Mouse (Mus musculus) monocyte, adult 59 days (primary cell): Measurements from ENCODE around the gene Olfr297. TPM values are rescaled to one million over a fixed set of nuclear protein-coding genes. Genes with fewer than 3 reads are reported as not detected.

Experiments
- total RNA-seq, 2 experiments: library from RNA; stranded (reverse); gene quantifications; one replicate each; pipeline ENCODE4 v1.2.4; 2023

Gene Olfr297
- total RNA-seq, result not detected

DNA sequence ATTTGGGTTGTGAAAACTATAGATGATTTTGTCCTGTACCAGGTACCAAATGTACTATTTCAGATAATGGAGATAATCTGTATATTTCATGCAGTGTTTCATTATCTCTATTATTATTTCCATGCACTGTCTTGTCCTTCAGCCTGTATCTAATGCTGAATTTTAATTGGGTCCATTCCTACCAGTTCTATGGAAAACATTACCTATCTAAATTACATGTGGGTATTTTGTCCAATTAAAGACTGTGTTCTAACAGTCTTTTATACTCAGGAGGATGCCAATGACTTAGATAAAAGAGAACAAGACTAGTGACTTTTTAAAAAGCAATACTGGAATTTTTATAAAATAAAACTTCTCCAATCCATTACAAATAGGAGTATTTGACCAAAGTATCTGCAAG is at the start of gene Olfr297:
Gene Olfr297, plus strand, starts transcription at position 301 of the 400 bp plus-strand sequence.

GRCm38 (mm10) chr7:86492384-86492783 is 27.4 kb upstream of the Olfr297 start, which contains the start of gene Olfr298:
Gene Olfr298 (minus strand): TSS chr7:86492484.

Other genes starting within 250 kb of the Olfr297 start
- gene Olfr310, start 242.8 kb upstream of the Olfr297 start, total RNA-seq, result not detected
- not detected for gene Olfr309, start 206.3 kb upstream of the Olfr297 start, total RNA-seq
- gene Olfr308, start 194.3 kb upstream of the Olfr297 start, total RNA-seq, result not detected
- not detected for gene Olfr307, start 182.4 kb upstream of the Olfr297 start, total RNA-seq
- not detected for gene Olfr305, start 153.0 kb upstream of the Olfr297 start, total RNA-seq
- gene Olfr304, start 133.3 kb upstream of the Olfr297 start, total RNA-seq, result not detected
- not detected for gene Olfr303, start 122.2 kb upstream of the Olfr297 start, total RNA-seq
- gene Olfr301, start 116.1 kb upstream of the Olfr297 start, total RNA-seq, result not detected
- gene Olfr299, start 60.0 kb upstream of the Olfr297 start, total RNA-seq, result not detected
- not detected for gene Olfr298, start 27.5 kb upstream of the Olfr297 start, total RNA-seq
- gene Olfr295, start 63.9 kb downstream of the Olfr297 start, total RNA-seq, result not detected
- gene Olfr294, start 96.7 kb downstream of the Olfr297 start, total RNA-seq, result not detected
- gene Olfr293, start 129.1 kb downstream of the Olfr297 start, total RNA-seq, result not detected
- not detected for gene Olfr292, start 168.4 kb downstream of the Olfr297 start, total RNA-seq